Mouse (Mus musculus) forebrain, postnatal 0 days (tissue): ENCODE measurements around the gene Bzw1. TPM values are rescaled to one million over a fixed set of nuclear protein-coding genes. Genes with fewer than 3 reads are reported as not detected.
"Not testable (repeated sequence)": the region's sequence is repeated elsewhere in the genome, so short reads cannot be mapped to it uniquely, and the experiment has no call there.

Source experiments
- ATAC-seq: fragments of 200-750 bp; cut with Nextera tagmentation; 2 replicates; pipeline ENCODE4 v1.8.0; 2017; ENCODE audit warnings: mild to moderate bottlenecking, moderate library complexity
- DNase-seq: peaks from one replicate; pipeline ENCODE4 v3.0.0-alpha.2; 2015
- H3K27ac ChIP-seq: fragments of 300-500 bp; sonication (generic); 2 replicates; pipeline ENCODE4 v1.5.1; 2014; ENCODE audit warnings: low read depth, mild to moderate bottlenecking, antibody characterized with exemption, low read length, moderate library complexity, mixed read lengths
- H3K27me3 ChIP-seq: fragments of 300-500 bp; sonication (generic); 2 replicates; pipeline ENCODE4 v1.6.1; 2014; ENCODE audit warnings: mild to moderate bottlenecking, low read length, mixed read lengths; ENCODE audit not compliant: insufficient read depth
- H3K36me3 ChIP-seq: fragments of 300-500 bp; sonication (generic); 2 replicates; pipeline ENCODE4 v1.6.1; 2014; ENCODE audit warnings: mild to moderate bottlenecking, moderate library complexity; ENCODE audit not compliant: insufficient read depth
- H3K4me1 ChIP-seq: fragments of 300-500 bp; sonication (generic); 2 replicates; pipeline ENCODE4 v1.6.1; 2014; ENCODE audit warnings: antibody characterized with exemption; ENCODE audit not compliant: insufficient read depth
- H3K4me2 ChIP-seq: fragments of 300-500 bp; sonication (generic); 2 replicates; pipeline ENCODE4 v1.6.1; 2014; ENCODE audit warnings: low read depth, mild to moderate bottlenecking, moderate library complexity
- H3K4me3 ChIP-seq: fragments of 300-500 bp; sonication (generic); 2 replicates; pipeline ENCODE4 v1.5.1; 2014; ENCODE audit warnings: low read depth, low read length, mixed read lengths
- H3K9ac ChIP-seq: fragments of 300-500 bp; sonication (generic); 2 replicates; pipeline ENCODE4 v1.6.1; 2014; ENCODE audit warnings: mild to moderate bottlenecking
- H3K9me3 ChIP-seq: fragments of 300-500 bp; sonication (generic); 2 replicates; pipeline ENCODE4 v1.6.1; 2016; ENCODE audit warnings: low read length
- CTCF ChIP-seq: sonication (generic); IDR thresholded peaks from 2 replicates; pipeline ENCODE4 v1.5.1; 2016; ENCODE audit warnings: antibody characterized with exemption, control low read depth, low read depth
- WGBS: fragments of 180-500 bp; shearing (Covaris S2); extraction: QIAGEN DNeasy Blood & Tissue Kit; methylation state at CpG from one replicate; pipeline ENCODE4 v1.1.7; 2014; 5-methylcytosine and 5-hydroxymethylcytosine counted together
- polyA plus RNA-seq: library from polyadenylated mRNA; unstranded; fragments of >200 nt; fragmentation: Nextera tagmentation; extraction: Ambion mirVana; gene quantifications from 2 replicates; pipeline ENCODE4 v1.2.1, GENCODE M21; 2015
- total RNA-seq: library from RNA; depleted of rRNA; stranded (reverse); fragments of >200 nt; gene quantifications from 2 replicates; pipeline ENCODE4 v1.2.3, GENCODE M21; 2014

Bzw1 gene
- total and polyA plus RNA-seq, 2 experiments from 2014 or later = 322 to 354 TPM

- TF ChIP-seq CTCF = no peak
- no peak for DNase-seq
- Histone ChIP-seq H3K9me3 (no peaks in the 10 kb centered on the region), H3K4me1 (no peaks in the 10 kb centered on the region), H3K27ac (no peak overlapping the region), H3K4me2 (no peak overlapping the region), H3K9ac (no peak overlapping the region), H3K4me3 (no peak overlapping the region), H3K36me3 (no peaks in the 10 kb centered on the region), H3K27me3 (no peaks in the 10 kb centered on the region)
- no peak for ATAC-seq
- WGBS = 86% methylated on average over 19 of the region's 19 CpGs
These were observed 33.5 kb upstream of the Bzw1 start for GRCm38 (mm10) chr1:58358958-58359901.

DNA sequence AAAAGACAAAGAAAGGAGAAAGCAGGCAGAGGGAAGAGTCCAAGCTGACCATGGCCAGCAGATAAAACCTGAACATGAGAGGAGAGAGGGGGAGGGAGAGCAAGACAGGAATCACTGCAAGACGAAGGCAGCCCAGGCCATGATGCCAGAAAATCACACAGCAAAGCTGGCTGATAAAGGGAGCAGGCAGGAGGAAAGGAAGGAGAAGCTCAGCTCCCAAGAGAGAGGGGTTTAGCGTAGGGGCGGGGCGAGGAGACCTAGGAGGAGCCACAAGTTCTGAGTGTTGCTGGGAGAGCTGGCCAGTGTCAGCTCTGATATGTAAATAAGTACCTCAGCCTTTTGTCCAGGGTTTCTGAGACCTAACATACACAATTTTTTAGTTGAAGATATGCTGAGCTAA lies 30.4 kb upstream of the Bzw1 start:
- WGBS = 60% methylated on average over 4 of the region's 4 CpGs
- DNase-seq (no peak), ATAC-seq (no peak)
- no peak overlapping the region for H3K9ac ChIP-seq
- no peaks in the 10 kb centered on the region for H3K36me3 ChIP-seq
- no peak overlapping the region for H3K4me3 ChIP-seq
- no peaks in the 10 kb centered on the region for H3K27me3 ChIP-seq
- H3K4me2 ChIP-seq = no peak overlapping the region
- H3K9me3 ChIP-seq = no peaks in the 10 kb centered on the region
- no peaks in the 10 kb centered on the region for H3K4me1 ChIP-seq
- TF ChIP-seq CTCF = no peak
- H3K27ac ChIP-seq = no peak overlapping the region

DNA sequence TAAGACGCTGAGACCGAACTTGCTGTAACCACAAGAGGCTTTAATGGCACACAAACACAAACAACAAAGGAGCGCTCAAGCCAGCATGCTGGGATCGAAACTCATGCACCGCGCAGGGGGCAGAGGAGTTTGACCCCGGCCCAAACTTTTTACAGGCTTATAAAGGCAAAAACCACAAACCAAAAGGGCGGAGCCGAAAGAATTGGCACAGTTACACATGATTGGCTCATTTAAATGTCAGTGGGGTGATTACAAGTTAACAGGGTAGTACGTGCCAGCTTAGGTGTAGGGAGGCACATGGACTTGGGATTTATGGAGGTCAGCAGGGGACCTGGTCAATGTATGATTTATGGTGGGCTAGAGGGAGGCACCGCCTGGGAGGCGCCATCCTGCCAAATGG lies 28.1 kb upstream of the Bzw1 start:
- DNase-seq (no peak), ATAC-seq (no peak)
- Histone ChIP-seq H3K9me3 (no peaks in the 10 kb centered on the region), H3K4me1 (no peaks in the 10 kb centered on the region), H3K4me3 (no peak overlapping the region), H3K27me3 (no peaks in the 10 kb centered on the region), H3K36me3 (no peaks in the 10 kb centered on the region), H3K4me2 (no peak overlapping the region), H3K9ac (no peak overlapping the region), H3K27ac (no peak overlapping the region)
- TF ChIP-seq CTCF = no peak
- WGBS = 95% methylated on average over 12 of the region's 12 CpGs

GRCm38 (mm10) chr1:58365829-58366228 lies 26.9 kb upstream of the Bzw1 start:
- no peak overlapping the region for H3K9ac ChIP-seq
- no peak overlapping the region for H3K27ac ChIP-seq
- no peak for DNase-seq
- no peak for TF ChIP-seq CTCF
- H3K4me1 ChIP-seq = no peaks in the 10 kb centered on the region
- H3K27me3 ChIP-seq = no peaks in the 10 kb centered on the region
- H3K4me3 ChIP-seq = no peak overlapping the region
- WGBS = 96% methylated on average over 3 of the region's 3 CpGs
- H3K36me3 ChIP-seq = no peaks in the 10 kb centered on the region
- no peaks in the 10 kb centered on the region for H3K9me3 ChIP-seq
- no peak for ATAC-seq
- H3K4me2 ChIP-seq = no peak overlapping the region

GRCm38 (mm10) chr1:58366737-58367471 lies 25.8 kb upstream of the Bzw1 start:
- no peak overlapping the region for H3K4me2 ChIP-seq
- no peaks in the 10 kb centered on the region for H3K4me1 ChIP-seq
- TF ChIP-seq CTCF = no peak
- H3K27ac ChIP-seq = no peak overlapping the region
- H3K4me3 ChIP-seq = no peak overlapping the region
- DNase-seq = no peak
- WGBS = 84% methylated on average over 12 of the region's 12 CpGs
- no peak overlapping the region for H3K9ac ChIP-seq
- no peaks in the 10 kb centered on the region for H3K36me3 ChIP-seq
- ATAC-seq = no peak
- H3K27me3 ChIP-seq = no peaks in the 10 kb centered on the region
- H3K9me3 ChIP-seq = no peaks in the 10 kb centered on the region

GRCm38 (mm10) chr1:58369716-58370115 lies 23.0 kb upstream of the Bzw1 start:
- H3K27ac ChIP-seq = no peak overlapping the region
- no peak overlapping the region for H3K4me2 ChIP-seq
- no peaks in the 10 kb centered on the region for H3K36me3 ChIP-seq
- no peak for DNase-seq
- no peak for ATAC-seq
- H3K27me3 ChIP-seq = no peaks in the 10 kb centered on the region
- WGBS = 81% methylated on average over 2 of the region's 2 CpGs
- no peaks in the 10 kb centered on the region for H3K9me3 ChIP-seq
- no peaks in the 10 kb centered on the region for H3K4me1 ChIP-seq
- H3K9ac ChIP-seq = no peak overlapping the region
- no peak for TF ChIP-seq CTCF
- H3K4me3 ChIP-seq = no peak overlapping the region

DNA sequence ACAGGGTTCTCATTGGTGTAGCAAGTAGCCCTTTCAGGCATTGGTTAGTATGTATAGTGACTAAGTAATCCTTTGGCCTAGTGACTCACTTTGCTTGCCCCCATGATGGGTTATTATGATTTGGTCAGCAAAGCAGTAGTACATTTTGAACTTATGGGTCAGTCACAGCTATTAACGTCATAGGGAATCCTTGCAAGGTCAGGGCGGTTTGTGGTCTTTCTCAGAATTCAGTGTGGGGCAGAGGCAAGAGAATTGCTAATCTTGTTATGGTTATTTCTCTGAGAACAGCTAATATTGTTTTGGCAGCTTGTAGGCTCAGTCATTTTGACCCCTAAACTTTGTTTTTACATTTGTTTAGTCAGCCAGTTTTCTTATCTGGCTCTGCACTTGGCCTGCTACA lies 18.4 kb upstream of the Bzw1 start:
- H3K9ac ChIP-seq, DNase-seq, ATAC-seq, H3K4me3 ChIP-seq, H3K4me1 ChIP-seq, H3K4me2 ChIP-seq, H3K9me3 ChIP-seq, H3K27ac ChIP-seq, H3K27me3 ChIP-seq, H3K36me3 ChIP-seq: not testable (repeated sequence)
- WGBS = 84% methylated on average over 2 of the region's 2 CpGs
